Comparison of ENCODE assay signal across 10 mouse cellular contexts in genomic region chr2:170247702-170248445, GRCm38 (mm10).
DNase-seq lines count a peak whose midpoint lies in the region.
"Had no signal": no experiment of that assay in that cellular context is flagged by ENCODE, and none has a peak within 500 bp of the region (broad histone marks: within the 10 kb centered on the region; RNA-seq: fewer than 3 reads in every experiment).

No protein-coding gene starts in this region.

- DNase-seq in left cerebral cortex, adult 11 months (ENCODE audit: low spot score), result peak; percentile 16
- no peak for DNase-seq in left cerebral cortex, postnatal 4 days
- DNase-seq in CD8-positive naive resting alpha-beta T cell, adult 2 months (ENCODE audit: low read depth in 2 of 2, low spot score in 2 of 2), result peak; percentile 21 to 47
- DNase-seq in fibroblast of lung, adult 2 months (ENCODE audit: low read depth), result peak; percentile 77
- peak; percentile 61 for DNase-seq in naive thymus-derived CD4-positive, alpha-beta T cell, adult 2 months (ENCODE audit: low read depth)
- no peak for DNase-seq in cerebellum, adult 9-11 months
- no peak for DNase-seq in embryo, embryonic 10.5 days (ENCODE audit: low spot score)
- no peak for DNase-seq in heart, postnatal 14 days
- DNase-seq: cerebellum, adult 11 months; gastrocnemius, postnatal 36 days had no signal

- intact Hi-C loops in left cerebral cortex, postnatal 4 days (cut with DNase I), result no loop called here
- intact Hi-C loops in heart, postnatal 14 days (cut with DNase I), result no loop called here

Comparison
In these comparisons a context has a peak if more than half of its experiments do, and no peak if none do; other contexts are left out.
1. DNase-seq: peak in left cerebral cortex, adult 11 months (single experiment), CD8-positive naive resting alpha-beta T cell, adult 2 months (2 of 2), fibroblast of lung, adult 2 months (single experiment) and naive thymus-derived CD4-positive, alpha-beta T cell, adult 2 months (single experiment); none in left cerebral cortex, postnatal 4 days (single experiment), cerebellum, adult 9-11 months (single experiment), embryo, embryonic 10.5 days (single experiment) and heart, postnatal 14 days (0 of 2).